Mouse (Mus musculus): ENCODE measurements around the gene Capn13. TPM values are rescaled to one million over a fixed set of nuclear protein-coding genes. Genes with fewer than 3 reads are reported as not detected.

Capn13 gene
- total RNA-seq, 2 experiments from 2014 or later, result not detected

- intact Hi-C loops (cut with DNase I), result no loop called here
- DNase-seq (ENCODE audit: extremely low spot score in 1 of 2, low spot score in 2 of 2), result no peak
Measured at GRCm38 (mm10) chr17:73367334-73367733, 33.3 kb downstream of the Capn13 start.

GRCm38 (mm10) chr17:73361054-73361453, 39.6 kb downstream of the Capn13 start:
- intact Hi-C loops (cut with DNase I), result no loop called here
- DNase-seq (ENCODE audit: extremely low spot score in 1 of 2, low spot score in 2 of 2), result no peak

GRCm38 (mm10) chr17:73343632-73344390, 56.9 kb downstream of the Capn13 start:
- no peak for DNase-seq (ENCODE audit: extremely low spot score in 1 of 2, low spot score in 2 of 2)
- intact Hi-C loops (cut with DNase I), result no loop called here

- DNase-seq (ENCODE audit: extremely low spot score in 1 of 2, low spot score in 2 of 2), result no peak
- intact Hi-C loops (cut with DNase I), result no loop called here
Measured at GRCm38 (mm10) chr17:73342673-73343072, 58.0 kb downstream of the Capn13 start.

GRCm38 (mm10) chr17:73329071-73329470, 71.6 kb downstream of the Capn13 start:
- DNase-seq (ENCODE audit: extremely low spot score in 1 of 2, low spot score in 2 of 2), result no peak
- intact Hi-C loops (cut with DNase I), result no loop called here

GRCm38 (mm10) chr17:73325314-73325713, 75.4 kb downstream of the Capn13 start:
- intact Hi-C loops (cut with DNase I), result no loop called here
- no peak for DNase-seq (ENCODE audit: extremely low spot score in 1 of 2, low spot score in 2 of 2)

- DNase-seq (ENCODE audit: extremely low spot score in 1 of 2, low spot score in 2 of 2), result no peak
- intact Hi-C loops (cut with DNase I), result no loop called here
Measured at GRCm38 (mm10) chr17:73324732-73325131, 75.9 kb downstream of the Capn13 start.

- intact Hi-C loops (cut with DNase I), result no loop called here
- DNase-seq (ENCODE audit: extremely low spot score in 1 of 2, low spot score in 2 of 2), result no peak
Measured at GRCm38 (mm10) chr17:73323981-73324380, 76.7 kb downstream of the Capn13 start.

- intact Hi-C loops (cut with DNase I), result no loop called here
Measured at GRCm38 (mm10) chr17:73314786-73315185, 85.9 kb downstream of the Capn13 start.

GRCm38 (mm10) chr17:73311491-73311890, 89.2 kb downstream of the Capn13 start:
- intact Hi-C loops (cut with DNase I), result no loop called here

More at GRCm38 (mm10) chr17:73314786-73315185, 85.9 kb downstream of the Capn13 start:
- DNase-seq (ENCODE audit: extremely low spot score in 1 of 2, low spot score in 2 of 2), result no peak

GRCm38 (mm10) chr17:73308691-73309090, 92.0 kb downstream of the Capn13 start:
- no peak for DNase-seq (ENCODE audit: extremely low spot score in 1 of 2, low spot score in 2 of 2)
- intact Hi-C loops (cut with DNase I), result no loop called here

More at GRCm38 (mm10) chr17:73311491-73311890, 89.2 kb downstream of the Capn13 start:
- no peak for DNase-seq (ENCODE audit: extremely low spot score in 1 of 2, low spot score in 2 of 2)

- DNase-seq (ENCODE audit: extremely low spot score in 1 of 2, low spot score in 2 of 2), result peak in 1 of 2 experiments; percentile 37
- intact Hi-C loops (cut with DNase I), result no loop called here
Measured at GRCm38 (mm10) chr17:73306626-73307025, 94.0 kb downstream of the Capn13 start.

- intact Hi-C loops (cut with DNase I), result no loop called here
- peak; percentile 55 to 65 for DNase-seq (ENCODE audit: extremely low spot score in 1 of 2, low spot score in 2 of 2)
Measured at GRCm38 (mm10) chr17:73305622-73306021, 95.0 kb downstream of the Capn13 start.

- DNase-seq (ENCODE audit: extremely low spot score in 1 of 2, low spot score in 2 of 2), result no peak
Measured at GRCm38 (mm10) chr17:73304086-73304812, 96.4 kb downstream of the Capn13 start.

GRCm38 (mm10) chr17:73303676-73304075, 97.0 kb downstream of the Capn13 start:
- intact Hi-C loops (cut with DNase I), result no loop called here
- no peak for DNase-seq (ENCODE audit: extremely low spot score in 1 of 2, low spot score in 2 of 2)

More at GRCm38 (mm10) chr17:73304086-73304812, 96.4 kb downstream of the Capn13 start:
- intact Hi-C loops (cut with DNase I), result no loop called here

GRCm38 (mm10) chr17:73303217-73303616, 97.4 kb downstream of the Capn13 start:
- intact Hi-C loops (cut with DNase I), result no loop called here
- peak; percentile 73 to 81 for DNase-seq (ENCODE audit: extremely low spot score in 1 of 2, low spot score in 2 of 2)

- intact Hi-C loops (cut with DNase I), result loop anchor here (1.0 kb wide), 2 partner anchors 442 to 580 kb away; no protein-coding TSS in a partner anchor
- DNase-seq (ENCODE audit: extremely low spot score in 1 of 2, low spot score in 2 of 2), result peak; percentile 38 to 78
Measured at GRCm38 (mm10) chr17:73302104-73302503, 98.6 kb downstream of the Capn13 start.

GRCm38 (mm10) chr17:73301258-73302050, 99.2 kb downstream of the Capn13 start:
- peak; percentile 65 to 84 for DNase-seq (ENCODE audit: extremely low spot score in 1 of 2, low spot score in 2 of 2)
- intact Hi-C loops (cut with DNase I), result loop anchor here (1.0 kb wide), 2 partner anchors 443 to 581 kb away; no protein-coding TSS in a partner anchor
